In genomic region chr3:147098611-147099010, GRCm38 (mm10) we compare ENCODE assay signal across 17 mouse cellular contexts.
DNase-seq lines count a peak whose midpoint lies in the region; ATAC-seq and TF ChIP-seq lines count a peak whose summit lies in the region.
"Had no signal": no experiment of that assay in that cellular context is flagged by ENCODE, and none has a peak within 500 bp of the region (broad histone marks: within the 10 kb centered on the region; RNA-seq: fewer than 3 reads in every experiment).

No protein-coding gene starts in this region.

- ATAC-seq in heart, embryonic 14.5 days (ENCODE audit: insufficient number of reproducible peaks, insufficient read depth, low FRiP score, low read depth): no peak
- no peak for ATAC-seq in hindbrain, embryonic 14.5 days (ENCODE audit: low FRiP score)
- no peak for ATAC-seq in midbrain, embryonic 14.5 days (ENCODE audit: low FRiP score, low TSS enrichment)
- ATAC-seq: activated CD4-positive, CD25-positive, alpha-beta regulatory T cell, adult 4 months had no signal

- no peak for TF ChIP-seq CTCF in layer of hippocampus, adult 2 months (conservative IDR thresholded peaks at IDR 0.05)

- H3K4me2 ChIP-seq in heart, embryonic 14.5 days (ENCODE audit: low read length): peak overlapping the region; percentile 54
- peak overlapping the region; percentile 39 for H3K4me2 ChIP-seq in hindbrain, embryonic 14.5 days (replicated peaks)
- H3K4me2 ChIP-seq in midbrain, embryonic 14.5 days (ENCODE audit: low read length): peak overlapping the region; percentile 34
- H3K4me2 ChIP-seq: embryonic facial prominence, embryonic 15.5 days; liver, embryonic 15.5 days had no signal

- intact Hi-C loops in heart, postnatal 36 days (cut with DNase I): no loop called here

- no peaks in the 10 kb centered on the region for H3K9me3 ChIP-seq in heart, embryonic 14.5 days (ENCODE audit: control insufficient read depth, low read length)
- no peaks in the 10 kb centered on the region for H3K9me3 ChIP-seq in forebrain, embryonic 10.5 days
- H3K9me3 ChIP-seq in hindbrain, embryonic 14.5 days (ENCODE audit: control insufficient read depth, low read length): no peaks in the 10 kb centered on the region
- no peaks in the 10 kb centered on the region for H3K9me3 ChIP-seq in midbrain, embryonic 14.5 days (ENCODE audit: control insufficient read depth, low read length)
- H3K9me3 ChIP-seq: embryonic facial prominence, embryonic 15.5 days; liver, embryonic 15.5 days had no signal

- no peaks in the 10 kb centered on the region for H3K36me3 ChIP-seq in heart, embryonic 14.5 days (ENCODE audit: control insufficient read depth, insufficient read depth, low read length)
- no peaks in the 10 kb centered on the region for H3K36me3 ChIP-seq in forebrain, embryonic 10.5 days (replicated peaks)
- no peaks in the 10 kb centered on the region for H3K36me3 ChIP-seq in hindbrain, embryonic 14.5 days (replicated peaks; ENCODE audit: control insufficient read depth, insufficient read depth)
- no peaks in the 10 kb centered on the region for H3K36me3 ChIP-seq in midbrain, embryonic 14.5 days (ENCODE audit: control insufficient read depth, insufficient read depth, low read length)
- H3K36me3 ChIP-seq: embryonic facial prominence, embryonic 15.5 days; G1E; liver, embryonic 15.5 days had no signal

- no peak overlapping the region; the same call in 1 of the 2 replicates for H3K9ac ChIP-seq in heart, embryonic 14.5 days (ENCODE audit: low read length)
- H3K9ac ChIP-seq in hindbrain, embryonic 14.5 days: no peak overlapping the region
- no peak overlapping the region; the same call in 1 of the 2 replicates for H3K9ac ChIP-seq in midbrain, embryonic 14.5 days (replicated peaks; ENCODE audit: low read length)
- H3K9ac ChIP-seq: embryonic facial prominence, embryonic 15.5 days; liver, embryonic 15.5 days had no signal

- no peak overlapping the region for H3K27ac ChIP-seq in heart, embryonic 14.5 days (replicated peaks in 1 of 2; ENCODE audit: control insufficient read depth in 1 of 2, insufficient read depth in 1 of 2, low read depth in 2 of 2, low read length in 2 of 2)
- no peak overlapping the region for H3K27ac ChIP-seq in forebrain, embryonic 10.5 days
- peak overlapping the region; percentile 50 for H3K27ac ChIP-seq in hindbrain, embryonic 14.5 days
- H3K27ac ChIP-seq in midbrain, embryonic 14.5 days (replicated peaks; ENCODE audit: low read depth, low read length): no peak overlapping the region
- H3K27ac ChIP-seq in layer of hippocampus, adult 2 months: no peak overlapping the region
- H3K27ac ChIP-seq: embryonic facial prominence, embryonic 15.5 days; liver, embryonic 15.5 days had no signal

- peaks cover 14% of the 10 kb centered on the region for H3K27me3 ChIP-seq in heart, embryonic 14.5 days (ENCODE audit: control insufficient read depth, insufficient read depth, low read length)
- peaks cover 37% of the 10 kb centered on the region for H3K27me3 ChIP-seq in forebrain, embryonic 10.5 days (ENCODE audit: poor library complexity, severe bottlenecking)
- no peaks in the 10 kb centered on the region for H3K27me3 ChIP-seq in hindbrain, embryonic 14.5 days (ENCODE audit: control insufficient read depth, insufficient read depth, low read length)
- no peaks in the 10 kb centered on the region for H3K27me3 ChIP-seq in midbrain, embryonic 14.5 days (ENCODE audit: control insufficient read depth, insufficient read depth, low read length)
- H3K27me3 ChIP-seq: embryonic facial prominence, embryonic 15.5 days; liver, embryonic 15.5 days had no signal

- H3K4me1 ChIP-seq in heart, embryonic 14.5 days (ENCODE audit: control insufficient read depth in 2 of 2, insufficient read depth in 2 of 2, low read length in 2 of 2): peaks cover 9 to 16% of the 10 kb centered on the region in 2 experiments; a peak in 3 of 4 replicates
- H3K4me1 ChIP-seq in forebrain, embryonic 10.5 days: peaks cover 41% of the 10 kb centered on the region
- H3K4me1 ChIP-seq in hindbrain, embryonic 14.5 days (replicated peaks; ENCODE audit: control insufficient read depth, insufficient read depth, low read length): peaks cover 35% of the 10 kb centered on the region
- peaks cover 39% of the 10 kb centered on the region for H3K4me1 ChIP-seq in midbrain, embryonic 14.5 days (ENCODE audit: control insufficient read depth, insufficient read depth, low read length)
- H3K4me1 ChIP-seq: liver, embryonic 15.5 days had no signal

- WGBS in heart, embryonic 14.5 days: 52% methylated on average over 6 of the region's 6 CpGs
- 31% methylated on average over 6 of the region's 6 CpGs for WGBS in forebrain, embryonic 10.5 days
- WGBS in hindbrain, embryonic 14.5 days: 35% methylated on average over 6 of the region's 6 CpGs
- 23% methylated on average over 6 of the region's 6 CpGs for WGBS in midbrain, embryonic 14.5 days

- H3K4me3 ChIP-seq in heart, embryonic 14.5 days (ENCODE audit: control insufficient read depth in 1 of 2, insufficient read depth in 1 of 2, low read depth in 1 of 2, low read length in 2 of 2): no peak overlapping the region
- H3K4me3 ChIP-seq in forebrain, embryonic 10.5 days: 0 out of 2 replicates have a peak overlapping the region, but pooled peaks have one; percentile 7
- no peak overlapping the region for H3K4me3 ChIP-seq in hindbrain, embryonic 14.5 days (replicated peaks; ENCODE audit: low read length)
- no peak overlapping the region for H3K4me3 ChIP-seq in midbrain, embryonic 14.5 days (replicated peaks; ENCODE audit: low read depth, low read length)
- H3K4me3 ChIP-seq in layer of hippocampus, adult 2 months: no peak overlapping the region
- H3K4me3 ChIP-seq: embryonic facial prominence, embryonic 15.5 days; liver, embryonic 15.5 days had no signal

- DNase-seq in heart, postnatal 36 days: no peak
- DNase-seq in forebrain, embryonic 10.5 days (ENCODE audit: extremely low spot score, low spot score): no peak
- peak; percentile 50 for DNase-seq in hindbrain, embryonic 14.5 days (ENCODE audit: low spot score)
- DNase-seq in midbrain, embryonic 14.5 days: peak; percentile 42
- no peak for DNase-seq in layer of hippocampus, postnatal 10 days (ENCODE audit: low spot score in 2 of 2)
- DNase-seq in lung, postnatal 25 days (ENCODE audit: low spot score): no peak
- no peak for DNase-seq in layer of hippocampus, adult 2 months (ENCODE audit: low spot score in 2 of 2)
- DNase-seq: B cell, adult 2 months; cerebellum, adult 9-10 months; kidney, adult 9 months; right cerebral cortex, postnatal 25 days; thymus, postnatal 14 days had no signal

Comparison
In these comparisons a context has a peak if more than half of its experiments do, and no peak if none do; other contexts are left out.
1. DNase-seq: peak in hindbrain, embryonic 14.5 days (single experiment) and midbrain, embryonic 14.5 days (single experiment); none in heart, postnatal 36 days (0 of 2), forebrain, embryonic 10.5 days (single experiment), layer of hippocampus, postnatal 10 days (0 of 2), lung, postnatal 25 days (single experiment) and layer of hippocampus, adult 2 months (0 of 2).
2. Peak in every context shown above with its lines, with median percentiles within 50 percentile points of each other: H3K4me2 ChIP-seq.